Mouse (Mus musculus): ENCODE results near the gene Mcub. TPM values are rescaled to one million over a fixed set of nuclear protein-coding genes. Genes with fewer than 3 reads are reported as not detected.

Mcub gene
- polyA plus RNA-seq (2012; rRNA removed) = 1.7 and 3.1 TPM in 2 replicates

- peak within 1 kb of the TSS; percentile 53 for H3K4me3 ChIP-seq (ENCODE audit: insufficient read depth, low read depth, low read length)
- no peaks in the 10 kb centered on the region for H3K36me3 ChIP-seq (ENCODE audit: control insufficient read depth, insufficient read depth, low read length)
- peak; percentile 39 for DNase-seq
- peaks cover 10% of the 10 kb centered on the region; the same call in 1 of the 2 replicates for H3K4me1 ChIP-seq (ENCODE audit: control insufficient read depth, insufficient read depth, low read length)
- H3K27me3 ChIP-seq (replicated peaks; ENCODE audit: control insufficient read depth, insufficient read depth, low read length) = no peaks in the 10 kb centered on the region; the same call in 1 of the 2 replicates
- no peak for TF ChIP-seq POLR2A (IDR thresholded peaks at IDR 0.05; ENCODE audit: low read depth, low read length)
- TF ChIP-seq CTCF (conservative IDR thresholded peaks at IDR 0.05; ENCODE audit: insufficient read depth, insufficient read length, low read depth, low read length) = no peak
- WGBS = under 1% methylated on average over 63 of the region's 63 CpGs
- no peak within 1 kb of the TSS for H3K27ac ChIP-seq (ENCODE audit: insufficient read depth, low read depth, low read length)
Observed at GRCm38 (mm10) chr3:129969432-129970395, at the start of gene Mcub. TSS of gene Mcub (minus strand) at chr3:129970206.

DNA sequence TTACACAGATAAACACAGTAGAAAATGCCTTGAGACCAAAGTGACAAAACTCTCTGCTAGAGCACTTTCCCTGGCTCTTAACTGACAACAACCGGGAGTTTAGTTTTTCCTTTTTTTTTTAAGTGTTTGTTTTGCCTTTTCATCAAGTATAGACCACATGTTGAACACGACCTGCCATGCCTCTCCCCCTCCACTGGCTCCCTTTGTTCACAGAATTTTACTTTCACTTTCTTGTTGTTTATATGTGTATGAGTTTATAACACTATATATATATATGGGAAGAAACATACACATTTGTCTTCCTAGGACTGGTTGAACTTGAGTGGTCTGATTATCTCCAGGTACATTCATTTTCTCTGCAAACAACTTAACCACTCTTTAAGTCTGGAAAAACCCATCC is 42.9 kb upstream of the Mcub start:
- Histone ChIP-seq H3K4me1 (ENCODE audit: control insufficient read depth, insufficient read depth, low read length) (no peaks in the 10 kb centered on the region; the same call in 1 of the 2 replicates), H3K4me3 (ENCODE audit: insufficient read depth, low read depth, low read length) (no peak overlapping the region), H3K27ac (ENCODE audit: insufficient read depth, low read depth, low read length) (no peak overlapping the region), H3K36me3 (ENCODE audit: control insufficient read depth, insufficient read depth, low read length) (peaks cover 7% of the 10 kb centered on the region), H3K27me3 (replicated peaks; ENCODE audit: control insufficient read depth, insufficient read depth, low read length) (no peaks in the 10 kb centered on the region)
- 61% methylated on average over 2 of the region's 2 CpGs for WGBS
- TF ChIP-seq CTCF (conservative IDR thresholded peaks at IDR 0.05; ENCODE audit: insufficient read depth, insufficient read length, low read depth, low read length) (no peak), POLR2A (IDR thresholded peaks at IDR 0.05; ENCODE audit: low read depth, low read length) (no peak)
- DNase-seq = no peak

DNA sequence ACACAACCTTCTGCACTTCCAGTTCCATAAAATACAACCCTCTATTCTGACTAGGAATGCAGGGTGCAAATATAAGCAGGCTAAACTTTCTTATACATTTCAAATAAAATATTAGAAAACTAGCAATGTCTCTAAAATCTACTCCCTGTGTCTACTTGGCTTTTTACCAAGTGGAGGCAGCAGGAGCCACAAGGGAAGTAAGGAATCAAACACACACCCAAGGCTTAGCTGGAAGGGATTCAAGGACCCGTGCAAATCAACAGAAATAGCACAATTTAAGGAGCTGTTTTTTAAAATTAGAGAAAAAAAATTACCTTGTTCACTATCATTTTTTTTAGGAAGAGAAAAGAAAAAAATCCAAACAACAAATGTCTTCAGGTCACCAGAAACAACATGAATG is 41.2 kb upstream of the Mcub start:
- H3K36me3 ChIP-seq (ENCODE audit: control insufficient read depth, insufficient read depth, low read length) = peaks cover 7% of the 10 kb centered on the region
- TF ChIP-seq CTCF (conservative IDR thresholded peaks at IDR 0.05; ENCODE audit: insufficient read depth, insufficient read length, low read depth, low read length) (no peak), POLR2A (IDR thresholded peaks at IDR 0.05; ENCODE audit: low read depth, low read length) (no peak)

GRCm38 (mm10) chr3:130006141-130006540 is 36.1 kb upstream of the Mcub start:
- no peaks in the 10 kb centered on the region for H3K4me1 ChIP-seq (ENCODE audit: control insufficient read depth, insufficient read depth, low read length)
- H3K4me3 ChIP-seq (ENCODE audit: insufficient read depth, low read depth, low read length) = no peak overlapping the region
- no peak overlapping the region for H3K27ac ChIP-seq (ENCODE audit: insufficient read depth, low read depth, low read length)
- H3K36me3 ChIP-seq (ENCODE audit: control insufficient read depth, insufficient read depth, low read length) = peaks cover 12% of the 10 kb centered on the region
- TF ChIP-seq POLR2A (IDR thresholded peaks at IDR 0.05; ENCODE audit: low read depth, low read length) = no peak
- no peak for TF ChIP-seq CTCF (conservative IDR thresholded peaks at IDR 0.05; ENCODE audit: insufficient read depth, insufficient read length, low read depth, low read length)
- DNase-seq = peak; percentile 49
- WGBS = 69% methylated on average over 7 of the region's 7 CpGs
- H3K27me3 ChIP-seq (replicated peaks; ENCODE audit: control insufficient read depth, insufficient read depth, low read length) = no peaks in the 10 kb centered on the region

More for the DNA sequence above, 41.2 kb upstream of the Mcub start:
- 55% methylated on average over 1 of the region's 1 CpGs for WGBS
- no peaks in the 10 kb centered on the region for H3K27me3 ChIP-seq (replicated peaks; ENCODE audit: control insufficient read depth, insufficient read depth, low read length)
- no peak overlapping the region for H3K27ac ChIP-seq (ENCODE audit: insufficient read depth, low read depth, low read length)
- no peaks in the 10 kb centered on the region; the same call in 1 of the 2 replicates for H3K4me1 ChIP-seq (ENCODE audit: control insufficient read depth, insufficient read depth, low read length)
- DNase-seq = no peak
- H3K4me3 ChIP-seq (ENCODE audit: insufficient read depth, low read depth, low read length) = no peak overlapping the region

- Histone ChIP-seq H3K4me3 (ENCODE audit: insufficient read depth, low read depth, low read length) (no peak overlapping the region), H3K36me3 (ENCODE audit: control insufficient read depth, insufficient read depth, low read length) (peaks cover 5% of the 10 kb centered on the region; the same call in 1 of the 2 replicates), H3K27ac (ENCODE audit: insufficient read depth, low read depth, low read length) (no peak overlapping the region), H3K4me1 (ENCODE audit: control insufficient read depth, insufficient read depth, low read length) (no peaks in the 10 kb centered on the region), H3K27me3 (replicated peaks; ENCODE audit: control insufficient read depth, insufficient read depth, low read length) (no peaks in the 10 kb centered on the region)
- no peak for DNase-seq
- WGBS = 96% methylated on average over 11 of the region's 11 CpGs
- no peak for TF ChIP-seq CTCF (conservative IDR thresholded peaks at IDR 0.05; ENCODE audit: insufficient read depth, insufficient read length, low read depth, low read length)
- no peak for TF ChIP-seq POLR2A (IDR thresholded peaks at IDR 0.05; ENCODE audit: low read depth, low read length)
Observed at GRCm38 (mm10) chr3:130000926-130001325, 30.9 kb upstream of the Mcub start.

DNA sequence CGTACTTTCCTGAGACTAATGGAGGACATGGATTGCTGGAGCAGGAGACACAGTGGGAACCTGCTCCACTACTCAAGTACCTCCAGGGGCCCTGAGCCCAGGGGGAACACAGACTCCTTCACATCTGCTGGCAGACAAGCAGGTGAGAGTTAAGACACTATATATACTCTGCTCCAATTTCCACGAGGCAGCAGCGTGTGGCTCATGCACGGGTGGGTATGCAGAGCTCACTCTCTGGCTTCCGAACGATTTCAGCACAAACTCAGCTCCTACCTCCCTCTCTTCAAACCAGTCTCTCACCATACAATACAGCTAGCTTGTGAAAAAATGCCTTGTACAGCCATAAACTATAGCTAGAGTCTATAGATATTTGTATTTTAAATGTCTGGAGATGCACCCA is 28.5 kb upstream of the Mcub start:
- WGBS = 80% methylated on average over 6 of the region's 6 CpGs

DNA sequence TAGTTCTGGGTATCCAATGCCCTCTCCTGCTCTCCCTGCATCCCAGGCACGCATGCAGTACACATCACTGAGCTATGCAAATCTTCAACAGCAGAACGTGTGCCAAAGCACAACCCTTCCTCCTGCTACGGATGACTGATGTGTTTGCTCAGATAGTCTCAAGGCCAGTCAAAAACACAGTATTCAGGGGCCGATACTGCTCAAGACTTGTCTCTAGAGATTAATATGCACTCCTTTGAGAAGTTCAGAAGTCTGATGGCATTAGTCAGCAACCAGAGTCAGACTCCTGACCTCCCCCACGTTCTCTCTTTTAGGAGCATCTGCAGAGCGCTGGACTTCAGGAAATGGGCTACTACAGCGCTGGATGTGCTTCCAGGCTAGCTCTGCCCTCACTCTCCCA is 28.0 kb upstream of the Mcub start:
- 54% methylated on average over 7 of the region's 7 CpGs for WGBS
- TF ChIP-seq CTCF (conservative IDR thresholded peaks at IDR 0.05; ENCODE audit: insufficient read depth, insufficient read length, low read depth, low read length) (no peak), POLR2A (IDR thresholded peaks at IDR 0.05; ENCODE audit: low read depth, low read length) (no peak)
- DNase-seq = peak; percentile 5

More for the DNA sequence above, 28.5 kb upstream of the Mcub start:
- DNase-seq = no peak
- Histone ChIP-seq H3K4me1 (ENCODE audit: control insufficient read depth, insufficient read depth, low read length) (no peaks in the 10 kb centered on the region), H3K36me3 (ENCODE audit: control insufficient read depth, insufficient read depth, low read length) (peaks cover 5% of the 10 kb centered on the region), H3K27me3 (replicated peaks; ENCODE audit: control insufficient read depth, insufficient read depth, low read length) (no peaks in the 10 kb centered on the region), H3K4me3 (ENCODE audit: insufficient read depth, low read depth, low read length) (no peak overlapping the region), H3K27ac (ENCODE audit: insufficient read depth, low read depth, low read length) (no peak overlapping the region)
- no peak for TF ChIP-seq CTCF (conservative IDR thresholded peaks at IDR 0.05; ENCODE audit: insufficient read depth, insufficient read length, low read depth, low read length)
- TF ChIP-seq POLR2A (IDR thresholded peaks at IDR 0.05; ENCODE audit: low read depth, low read length) = no peak

More for the DNA sequence above, 28.0 kb upstream of the Mcub start:
- Histone ChIP-seq H3K4me3 (ENCODE audit: insufficient read depth, low read depth, low read length) (no peak overlapping the region), H3K36me3 (ENCODE audit: control insufficient read depth, insufficient read depth, low read length) (peaks cover 7% of the 10 kb centered on the region), H3K4me1 (ENCODE audit: control insufficient read depth, insufficient read depth, low read length) (no peaks in the 10 kb centered on the region), H3K27ac (ENCODE audit: insufficient read depth, low read depth, low read length) (no peak overlapping the region), H3K27me3 (replicated peaks; ENCODE audit: control insufficient read depth, insufficient read depth, low read length) (no peaks in the 10 kb centered on the region)

Data from kidney, adult 2 months (tissue).